Mouse (Mus musculus) natural killer cell, adult 2 months (primary cell): ENCODE results near the gene Dynlt1c.
"Not testable (repeated sequence)": the region's sequence is repeated elsewhere in the genome, so short reads cannot be mapped to it uniquely, and the experiment has no call there.

Experiments
- DNase-seq, 2 experiments: peaks; one replicate each; pipeline ENCODE4 v3.0.0; 2022; ENCODE audit warnings: low spot score in 2 of 2

The Dynlt1c gene

GRCm38 (mm10) chr17:6619271-6619670 lies 17.8 kb downstream of the Dynlt1c start:
- not testable (repeated sequence) for DNase-seq

- not testable (repeated sequence) for DNase-seq
Measured at GRCm38 (mm10) chr17:6620035-6620434, 18.6 kb downstream of the Dynlt1c start.

GRCm38 (mm10) chr17:6620730-6621451 lies 19.4 kb downstream of the Dynlt1c start:
- DNase-seq: not testable (repeated sequence)

- not testable (repeated sequence) for DNase-seq
Measured at GRCm38 (mm10) chr17:6621976-6622375, 20.5 kb downstream of the Dynlt1c start.

GRCm38 (mm10) chr17:6624926-6625558 lies 23.6 kb downstream of the Dynlt1c start:
- DNase-seq: not testable (repeated sequence)

- DNase-seq: not testable (repeated sequence)
Measured at GRCm38 (mm10) chr17:6630398-6630797, 28.9 kb downstream of the Dynlt1c start.

- DNase-seq: not testable (repeated sequence)
Measured at GRCm38 (mm10) chr17:6632850-6633249, 31.4 kb downstream of the Dynlt1c start.

- not testable (repeated sequence) for DNase-seq
Measured at GRCm38 (mm10) chr17:6635781-6636180, 34.3 kb downstream of the Dynlt1c start.

- DNase-seq: no peak
Measured at GRCm38 (mm10) chr17:6636861-6637260, 35.4 kb downstream of the Dynlt1c start.

GRCm38 (mm10) chr17:6637434-6637833 lies 36.0 kb downstream of the Dynlt1c start:
- not testable (repeated sequence) for DNase-seq

GRCm38 (mm10) chr17:6638444-6638843 lies 37.0 kb downstream of the Dynlt1c start:
- not testable (repeated sequence) for DNase-seq

- not testable (repeated sequence) for DNase-seq
Measured at GRCm38 (mm10) chr17:6639486-6639885, 38.0 kb downstream of the Dynlt1c start.

GRCm38 (mm10) chr17:6640044-6640637 lies 38.7 kb downstream of the Dynlt1c start:
- DNase-seq: not testable (repeated sequence)

- not testable (repeated sequence) for DNase-seq
Measured at GRCm38 (mm10) chr17:6640771-6641429, 39.4 kb downstream of the Dynlt1c start.

- DNase-seq: not testable (repeated sequence)
Measured at GRCm38 (mm10) chr17:6644210-6644609, 42.7 kb downstream of the Dynlt1c start.

- DNase-seq: not testable (repeated sequence)
Measured at GRCm38 (mm10) chr17:6644673-6645072, 43.2 kb downstream of the Dynlt1c start.

GRCm38 (mm10) chr17:6645668-6646067 lies 44.2 kb downstream of the Dynlt1c start:
- DNase-seq: not testable (repeated sequence)

GRCm38 (mm10) chr17:6646841-6647240 lies 45.4 kb downstream of the Dynlt1c start:
- DNase-seq: not testable (repeated sequence)

GRCm38 (mm10) chr17:6647452-6647851 lies 46.0 kb downstream of the Dynlt1c start:
- not testable (repeated sequence) for DNase-seq

GRCm38 (mm10) chr17:6650904-6651565 lies 49.6 kb downstream of the Dynlt1c start:
- DNase-seq: not testable (repeated sequence)

GRCm38 (mm10) chr17:6653341-6653946 lies 52.0 kb downstream of the Dynlt1c start:
- DNase-seq: not testable (repeated sequence)
